Mouse (Mus musculus) skeletal muscle tissue, adult 2 months (tissue): ENCODE results near the gene Map3k3.
A peak's percentile ranks its signal among the peaks of the same experiment; 100 is the strongest.
"Not testable (repeated sequence)": the region's sequence is repeated elsewhere in the genome, so short reads cannot be mapped to it uniquely, and the experiment has no call there.

ENCODE experiments used
- DNase-seq: peaks from one replicate; pipeline ENCODE4 v3.0.0-alpha.2; 2012; ENCODE audit warnings: low read depth, low spot score

Gene Map3k3

GRCm38 (mm10) chr11:106192241-106192640 lies 107.8 kb downstream of the Map3k3 start:
- no peak for DNase-seq

GRCm38 (mm10) chr11:106192657-106193370 lies 108.4 kb downstream of the Map3k3 start:
- no peak for DNase-seq

GRCm38 (mm10) chr11:106193371-106194154 lies 109.2 kb downstream of the Map3k3 start:
- DNase-seq, result peak; percentile 98

GRCm38 (mm10) chr11:106194155-106194541 lies 109.7 kb downstream of the Map3k3 start:
- no peak for DNase-seq

- DNase-seq, result no peak
Measured at GRCm38 (mm10) chr11:106194891-106195290, 110.5 kb downstream of the Map3k3 start.

GRCm38 (mm10) chr11:106195341-106195740 lies 110.9 kb downstream of the Map3k3 start:
- no peak for DNase-seq

- DNase-seq, result no peak
Measured at GRCm38 (mm10) chr11:106198277-106198676, 113.9 kb downstream of the Map3k3 start.

GRCm38 (mm10) chr11:106199997-106200396 lies 115.6 kb downstream of the Map3k3 start:
- not testable (repeated sequence) for DNase-seq

GRCm38 (mm10) chr11:106200756-106201155 lies 116.3 kb downstream of the Map3k3 start:
- no peak for DNase-seq

GRCm38 (mm10) chr11:106201337-106202122 lies 117.1 kb downstream of the Map3k3 start:
- DNase-seq, result no peak

- no peak for DNase-seq
Measured at GRCm38 (mm10) chr11:106202123-106202465, 117.7 kb downstream of the Map3k3 start, which contains the start of gene Strada. Gene Strada (minus strand): TSS chr11:106202168.
